Mouse (Mus musculus): ENCODE data around the gene Sdsl. TPM values are rescaled to one million over a fixed set of nuclear protein-coding genes. Genes with fewer than 3 reads are reported as not detected.

Gene Sdsl
- polyA plus RNA-seq, 2 experiments = 0.61 to 1.2 TPM

- H3K27ac ChIP-seq (replicated peaks; ENCODE audit: low read depth, low read length) = no peak overlapping the region
- H3K4me2 ChIP-seq (replicated peaks; ENCODE audit: low read depth, low read length, severe bottlenecking) = no peak overlapping the region
- no peaks in the 10 kb centered on the region for H3K36me3 ChIP-seq (ENCODE audit: control insufficient read depth, insufficient read depth, low read length)
- H3K4me1 ChIP-seq (ENCODE audit: control insufficient read depth, insufficient read depth, low read length) = no peaks in the 10 kb centered on the region
- no peak overlapping the region for H3K9ac ChIP-seq (ENCODE audit: low read depth, low read length, severe bottlenecking)
- ATAC-seq (ENCODE audit: low FRiP score, low read depth) (no peak), DNase-seq (ENCODE audit: low spot score) (peak; percentile 55)
- no peak overlapping the region for H3K4me3 ChIP-seq (replicated peaks; ENCODE audit: low read length)
- TF ChIP-seq POLR2A (IDR thresholded peaks at IDR 0.05; ENCODE audit: borderline replicate concordance, extremely low read depth, insufficient read depth, insufficient read length) = no peak
- H3K27me3 ChIP-seq (ENCODE audit: control insufficient read depth, insufficient read depth, low read length) = peaks cover 5% of the 10 kb centered on the region
- no peaks in the 10 kb centered on the region for H3K9me3 ChIP-seq (ENCODE audit: control insufficient read depth, low read length)
- WGBS = 4% methylated on average over 9 of the region's 9 CpGs
Observed at GRCm38 (mm10) chr5:120457628-120458027, 15.0 kb downstream of the Sdsl start.

- Histone ChIP-seq H3K27me3 (ENCODE audit: control insufficient read depth, insufficient read depth, low read length) (peaks cover 5% of the 10 kb centered on the region), H3K27ac (replicated peaks; ENCODE audit: low read depth, low read length) (no peak overlapping the region)
- no peak for ATAC-seq (ENCODE audit: low FRiP score, low read depth)
Observed at GRCm38 (mm10) chr5:120456841-120457554, 15.6 kb downstream of the Sdsl start.

GRCm38 (mm10) chr5:120456253-120456652, 16.4 kb downstream of the Sdsl start:
- no peaks in the 10 kb centered on the region for H3K36me3 ChIP-seq (ENCODE audit: control insufficient read depth, insufficient read depth, low read length)
- no peaks in the 10 kb centered on the region for H3K4me1 ChIP-seq (ENCODE audit: control insufficient read depth, insufficient read depth, low read length)
- H3K27me3 ChIP-seq (ENCODE audit: control insufficient read depth, insufficient read depth, low read length) = peaks cover 5% of the 10 kb centered on the region
- no peak for DNase-seq (ENCODE audit: low spot score)
- H3K9ac ChIP-seq (ENCODE audit: low read depth, low read length, severe bottlenecking) = no peak overlapping the region
- TF ChIP-seq POLR2A (IDR thresholded peaks at IDR 0.05; ENCODE audit: borderline replicate concordance, extremely low read depth, insufficient read depth, insufficient read length) = no peak
- 13% methylated on average over 1 of the region's 1 CpGs for whole genome bisulfite sequencing
- ATAC-seq (ENCODE audit: low FRiP score, low read depth) = no peak
- no peaks in the 10 kb centered on the region for H3K9me3 ChIP-seq (ENCODE audit: control insufficient read depth, low read length)
- no peak overlapping the region for H3K27ac ChIP-seq (replicated peaks; ENCODE audit: low read depth, low read length)
- H3K4me2 ChIP-seq (replicated peaks; ENCODE audit: low read depth, low read length, severe bottlenecking) = no peak overlapping the region
- no peak overlapping the region for H3K4me3 ChIP-seq (replicated peaks; ENCODE audit: low read length)

More at GRCm38 (mm10) chr5:120456841-120457554, 15.6 kb downstream of the Sdsl start:
- WGBS = 46% methylated on average over 6 of the region's 7 CpGs
- no peak for TF ChIP-seq POLR2A (IDR thresholded peaks at IDR 0.05; ENCODE audit: borderline replicate concordance, extremely low read depth, insufficient read depth, insufficient read length)
- Histone ChIP-seq H3K9me3 (ENCODE audit: control insufficient read depth, low read length) (no peaks in the 10 kb centered on the region), H3K4me1 (ENCODE audit: control insufficient read depth, insufficient read depth, low read length) (no peaks in the 10 kb centered on the region), H3K4me2 (replicated peaks; ENCODE audit: low read depth, low read length, severe bottlenecking) (no peak overlapping the region), H3K9ac (ENCODE audit: low read depth, low read length, severe bottlenecking) (no peak overlapping the region), H3K4me3 (replicated peaks; ENCODE audit: low read length) (no peak overlapping the region), H3K36me3 (ENCODE audit: control insufficient read depth, insufficient read depth, low read length) (no peaks in the 10 kb centered on the region)
- DNase-seq (ENCODE audit: low spot score) = no peak

GRCm38 (mm10) chr5:120454756-120455337, 17.8 kb downstream of the Sdsl start:
- no peak for ATAC-seq (ENCODE audit: low FRiP score, low read depth)
- Histone ChIP-seq H3K36me3 (ENCODE audit: control insufficient read depth, insufficient read depth, low read length) (no peaks in the 10 kb centered on the region), H3K4me3 (replicated peaks; ENCODE audit: low read length) (no peak overlapping the region), H3K27me3 (ENCODE audit: control insufficient read depth, insufficient read depth, low read length) (peaks cover 5% of the 10 kb centered on the region), H3K9me3 (ENCODE audit: control insufficient read depth, low read length) (no peaks in the 10 kb centered on the region), H3K9ac (ENCODE audit: low read depth, low read length, severe bottlenecking) (no peak overlapping the region), H3K4me1 (ENCODE audit: control insufficient read depth, insufficient read depth, low read length) (no peaks in the 10 kb centered on the region), H3K4me2 (replicated peaks; ENCODE audit: low read depth, low read length, severe bottlenecking) (no peak overlapping the region), H3K27ac (replicated peaks; ENCODE audit: low read depth, low read length) (no peak overlapping the region)
- no peak for DNase-seq (ENCODE audit: low spot score)
- 42% methylated on average over 14 of the region's 14 CpGs for WGBS
- no peak for TF ChIP-seq POLR2A (IDR thresholded peaks at IDR 0.05; ENCODE audit: borderline replicate concordance, extremely low read depth, insufficient read depth, insufficient read length)

- Histone ChIP-seq H3K36me3 (ENCODE audit: control insufficient read depth, insufficient read depth, low read length) (no peaks in the 10 kb centered on the region), H3K4me3 (replicated peaks; ENCODE audit: low read length) (no peak overlapping the region), H3K4me1 (ENCODE audit: control insufficient read depth, insufficient read depth, low read length) (no peaks in the 10 kb centered on the region), H3K9ac (ENCODE audit: low read depth, low read length, severe bottlenecking) (no peak overlapping the region), H3K27ac (replicated peaks; ENCODE audit: low read depth, low read length) (no peak overlapping the region), H3K4me2 (replicated peaks; ENCODE audit: low read depth, low read length, severe bottlenecking) (no peak overlapping the region), H3K9me3 (ENCODE audit: control insufficient read depth, low read length) (no peaks in the 10 kb centered on the region), H3K27me3 (ENCODE audit: control insufficient read depth, insufficient read depth, low read length) (peaks cover 19% of the 10 kb centered on the region; the same call in 1 of the 2 replicates)
- no peak for TF ChIP-seq POLR2A (IDR thresholded peaks at IDR 0.05; ENCODE audit: borderline replicate concordance, extremely low read depth, insufficient read depth, insufficient read length)
- ATAC-seq (ENCODE audit: low FRiP score, low read depth) (no peak), DNase-seq (ENCODE audit: low spot score) (no peak)
- 31% methylated on average over 13 of the region's 13 CpGs for WGBS
Observed at GRCm38 (mm10) chr5:120447305-120447704, 25.3 kb downstream of the Sdsl start.

All from limb, embryonic 14.5 days (tissue).